ENCODE assay signal across 8 mouse cellular contexts in the genomic region with DNA sequence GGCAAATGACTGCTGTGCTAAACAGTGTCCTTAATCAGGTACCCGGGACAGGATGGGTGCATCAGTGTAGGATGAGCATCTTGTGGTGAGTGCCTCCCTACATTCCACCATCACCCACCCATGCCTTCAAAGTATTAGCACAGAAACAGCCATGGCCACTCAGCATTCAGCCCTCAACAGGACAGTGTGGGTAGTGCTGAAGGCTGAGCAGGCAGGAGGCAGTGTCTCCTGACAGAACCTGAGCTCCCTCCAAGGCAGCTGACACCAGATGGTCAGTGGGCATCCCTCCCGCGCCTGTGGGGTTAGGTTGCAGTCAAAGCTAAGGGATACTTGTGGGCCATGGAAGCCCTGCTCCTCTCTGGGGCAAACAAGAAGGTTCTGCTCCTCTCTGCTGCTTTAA.
DNase-seq lines count a peak whose midpoint lies in the region; ATAC-seq and TF ChIP-seq lines count a peak whose summit lies in the region.
"Had no signal": no experiment of that assay in that cellular context is flagged by ENCODE, and none has a peak within 500 bp of the region (broad histone marks: within the 10 kb centered on the region; RNA-seq: fewer than 3 reads in every experiment).

No protein-coding gene starts in this region.

- peak; percentile 50; the same call in 1 of the 2 replicates for ATAC-seq in embryonic facial prominence, embryonic 15.5 days (ENCODE audit: insufficient number of reproducible peaks, low FRiP score, low TSS enrichment, low read depth)
- 0 out of 2 replicates have a peak, but pooled peaks have one; percentile 24 for ATAC-seq in limb, embryonic 14.5 days (ENCODE audit: low FRiP score, low read depth)

- no peak overlapping the region for H3K4me3 ChIP-seq in embryonic facial prominence, embryonic 15.5 days (replicated peaks)
- no peak overlapping the region for H3K4me3 ChIP-seq in limb, embryonic 14.5 days (replicated peaks; ENCODE audit: low read length)
- H3K4me3 ChIP-seq: neural tube, embryonic 12.5 days had no signal

- H3K9me3 ChIP-seq in embryonic facial prominence, embryonic 15.5 days (replicated peaks): no peaks in the 10 kb centered on the region
- H3K9me3 ChIP-seq in limb, embryonic 14.5 days (ENCODE audit: control insufficient read depth, low read length): no peaks in the 10 kb centered on the region
- H3K9me3 ChIP-seq: neural tube, embryonic 12.5 days had no signal

- DNase-seq in left cerebral cortex, postnatal 4 days: peak; percentile 85
- DNase-seq in left cerebral cortex, postnatal 14 days (ENCODE audit: low spot score in 2 of 2): no peak
- DNase-seq in cerebellum, adult 9-11 months: peak; percentile 96
- no peak for DNase-seq in limb, embryonic 14.5 days (ENCODE audit: low spot score)
- DNase-seq in adrenal gland, adult 8-10 months: no peak
- no peak for DNase-seq in adipocyte (ENCODE audit: low spot score)

- H3K27me3 ChIP-seq in embryonic facial prominence, embryonic 15.5 days: no peaks in the 10 kb centered on the region
- no peaks in the 10 kb centered on the region for H3K27me3 ChIP-seq in limb, embryonic 14.5 days (ENCODE audit: control insufficient read depth, insufficient read depth, low read length)
- H3K27me3 ChIP-seq: neural tube, embryonic 12.5 days had no signal

- no peak for TF ChIP-seq POLR2A in limb, embryonic 14.5 days (IDR thresholded peaks at IDR 0.05; ENCODE audit: borderline replicate concordance, extremely low read depth, insufficient read depth, insufficient read length)

- no peak overlapping the region for H3K9ac ChIP-seq in embryonic facial prominence, embryonic 15.5 days
- no peak overlapping the region for H3K9ac ChIP-seq in limb, embryonic 14.5 days (ENCODE audit: low read depth, low read length, severe bottlenecking)
- H3K9ac ChIP-seq: neural tube, embryonic 12.5 days had no signal

- H3K27ac ChIP-seq in embryonic facial prominence, embryonic 15.5 days (replicated peaks): no peak overlapping the region
- H3K27ac ChIP-seq in limb, embryonic 14.5 days (replicated peaks; ENCODE audit: low read depth, low read length): no peak overlapping the region
- H3K27ac ChIP-seq: neural tube, embryonic 12.5 days had no signal

- intact Hi-C loops in left cerebral cortex, postnatal 4 days (cut with DNase I): no loop called here
- intact Hi-C loops in left cerebral cortex, postnatal 14 days (cut with DNase I): no loop called here

- no peak overlapping the region for H3K4me2 ChIP-seq in embryonic facial prominence, embryonic 15.5 days (replicated peaks)
- H3K4me2 ChIP-seq in limb, embryonic 14.5 days (replicated peaks; ENCODE audit: low read depth, low read length, severe bottlenecking): no peak overlapping the region
- H3K4me2 ChIP-seq: neural tube, embryonic 12.5 days had no signal

- peaks cover 44% of the 10 kb centered on the region for H3K36me3 ChIP-seq in embryonic facial prominence, embryonic 15.5 days
- peaks cover 59% of the 10 kb centered on the region for H3K36me3 ChIP-seq in limb, embryonic 14.5 days (ENCODE audit: control insufficient read depth, insufficient read depth, low read length)

- H3K4me1 ChIP-seq in embryonic facial prominence, embryonic 15.5 days: peaks cover 5% of the 10 kb centered on the region
- H3K4me1 ChIP-seq in limb, embryonic 14.5 days (ENCODE audit: control insufficient read depth, insufficient read depth, low read length): no peaks in the 10 kb centered on the region
- H3K4me1 ChIP-seq: neural tube, embryonic 12.5 days had no signal

- WGBS in embryonic facial prominence, embryonic 15.5 days: 66% methylated on average over 3 of the region's 3 CpGs
- 59% methylated on average over 3 of the region's 3 CpGs for WGBS in limb, embryonic 14.5 days

Comparison
In these comparisons a context has a peak if more than half of its experiments do, and no peak if none do; other contexts are left out.
1. DNase-seq: peak in left cerebral cortex, postnatal 4 days (single experiment) and cerebellum, adult 9-11 months (single experiment); none in left cerebral cortex, postnatal 14 days (0 of 2), limb, embryonic 14.5 days (single experiment), adrenal gland, adult 8-10 months (single experiment) and adipocyte (single experiment).